Mouse (Mus musculus) right cerebral cortex, postnatal 10 days (tissue): Measurements from ENCODE around the gene Igf1.

Experiments used
- DNase-seq, 2 experiments: peaks; one replicate each; pipeline ENCODE4 v3.0.0; 2021; ENCODE audit warnings: low spot score in 2 of 2

Igf1 gene

DNA sequence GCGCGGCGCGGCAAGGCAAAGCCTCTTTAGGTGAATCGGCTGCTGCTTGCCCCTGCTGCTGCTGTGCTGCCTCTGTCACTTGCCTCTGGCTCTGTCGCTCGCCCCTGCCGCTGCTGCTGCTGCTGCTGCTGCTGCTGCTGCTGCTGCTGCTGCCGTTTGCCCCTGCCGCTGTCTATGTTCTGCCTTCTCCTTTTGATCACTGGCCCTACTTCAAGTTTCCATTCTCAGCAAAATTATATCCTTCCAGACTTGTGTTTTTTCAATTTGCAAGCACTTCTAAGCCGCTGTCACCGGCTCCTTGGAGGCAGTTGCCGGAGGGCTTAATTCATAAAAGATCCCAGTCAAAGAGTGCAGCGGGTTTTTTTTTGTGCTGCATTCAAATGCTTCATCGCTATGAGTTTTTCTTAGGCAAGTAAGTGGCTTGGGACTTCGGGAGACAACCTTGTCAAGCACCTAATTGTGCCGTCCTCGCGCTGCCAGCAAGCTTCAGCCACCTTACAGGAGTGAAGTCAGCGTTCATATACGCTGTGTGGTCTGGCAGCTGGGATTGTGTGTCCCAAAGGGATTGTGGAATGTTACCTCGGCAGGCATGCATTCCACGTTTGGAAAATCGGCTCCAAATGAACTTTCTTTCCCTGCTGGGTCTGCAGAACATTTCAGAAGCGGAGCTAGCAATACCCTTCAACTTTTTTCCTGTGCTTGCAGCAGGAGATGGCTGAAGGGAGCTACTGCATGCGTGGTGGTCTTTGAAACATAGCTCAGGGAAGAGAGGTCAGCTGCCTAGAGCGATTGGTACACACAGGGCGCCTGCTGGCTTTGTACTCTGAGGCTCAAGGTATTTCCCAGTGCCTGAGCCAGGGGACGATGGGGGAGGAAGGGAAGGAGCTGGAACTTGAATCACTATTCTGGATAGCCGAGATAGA, 2.4 kb downstream of the Igf1 start:
- DNase-seq = peak in 1 of 2 experiments; percentile 28

DNA sequence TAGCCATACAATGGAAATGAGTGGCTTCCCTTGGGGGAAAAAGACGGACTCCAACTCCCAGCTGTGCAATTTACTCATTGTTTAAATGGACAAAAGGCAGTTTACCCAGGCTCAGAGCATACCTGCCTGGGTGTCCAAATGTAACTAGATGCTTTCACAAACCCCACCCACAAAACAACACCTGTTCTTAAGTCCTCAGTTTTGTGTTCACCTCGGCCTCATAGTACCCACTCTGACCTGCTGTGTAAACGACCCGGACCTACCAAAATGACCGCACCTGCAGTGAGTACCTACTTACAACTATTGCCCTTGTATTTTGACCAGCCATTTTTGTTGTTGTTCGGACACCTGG, 3.0 kb downstream of the Igf1 start:
- DNase-seq = no peak

DNA sequence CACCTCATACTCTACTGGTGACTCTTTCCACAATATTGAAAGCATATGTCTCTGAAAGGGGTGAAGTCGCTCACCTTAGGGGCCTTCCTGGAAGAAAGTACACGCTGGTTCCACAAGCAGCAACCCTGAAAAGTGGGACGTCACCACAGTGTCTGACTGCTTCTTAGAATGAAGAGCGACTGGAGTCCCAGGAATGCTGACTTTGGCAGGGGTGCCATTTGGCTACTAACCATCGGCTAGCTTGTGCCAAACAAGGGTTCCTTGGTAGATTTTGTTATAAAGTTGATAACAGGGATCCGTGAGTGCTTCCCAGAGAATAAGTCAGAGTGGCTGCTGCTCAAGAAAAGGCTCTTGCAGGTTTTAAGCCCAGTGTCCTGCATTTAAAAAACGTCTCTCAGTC, 4.8 kb downstream of the Igf1 start:
- DNase-seq = no peak

DNA sequence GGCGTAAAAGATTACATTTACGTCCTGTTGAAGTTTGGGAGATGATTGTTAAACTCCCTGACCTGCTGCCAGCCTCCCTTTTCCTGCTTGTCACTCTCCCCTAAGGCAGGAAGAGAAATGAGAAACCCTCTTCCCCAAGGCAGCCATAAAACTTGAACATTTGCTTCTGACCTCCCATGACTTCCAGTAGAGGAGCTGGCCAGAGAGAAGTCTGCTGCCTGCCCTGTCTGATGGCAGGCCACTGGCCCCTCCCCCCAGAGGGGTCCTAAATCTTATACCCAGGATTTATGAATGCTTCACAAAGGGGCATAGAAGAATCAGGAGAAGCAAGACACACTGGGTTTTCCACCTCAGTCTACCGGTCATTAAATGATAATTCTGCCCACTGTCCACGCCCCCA, 5.3 kb downstream of the Igf1 start:
- no peak for DNase-seq

DNA sequence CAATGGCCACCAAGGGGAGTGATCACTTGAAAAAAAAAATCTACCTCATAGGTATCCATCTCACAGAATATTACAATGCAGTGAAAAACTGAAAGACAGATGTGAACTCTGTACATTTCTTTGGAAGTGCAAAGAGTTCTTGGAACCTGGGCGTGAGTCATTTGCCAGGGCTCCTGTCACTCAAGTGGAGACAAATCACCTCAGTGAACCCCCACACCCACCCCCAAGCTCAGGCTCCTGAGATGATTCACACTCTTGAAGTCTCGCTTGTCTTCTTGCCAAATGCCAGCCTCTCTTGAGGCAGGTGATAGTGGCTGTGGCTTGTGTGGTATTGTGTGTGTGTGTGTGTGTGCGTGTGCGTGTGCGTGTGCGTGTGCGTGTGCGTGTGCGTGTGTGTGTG, 7.6 kb downstream of the Igf1 start:
- DNase-seq = no peak

DNA sequence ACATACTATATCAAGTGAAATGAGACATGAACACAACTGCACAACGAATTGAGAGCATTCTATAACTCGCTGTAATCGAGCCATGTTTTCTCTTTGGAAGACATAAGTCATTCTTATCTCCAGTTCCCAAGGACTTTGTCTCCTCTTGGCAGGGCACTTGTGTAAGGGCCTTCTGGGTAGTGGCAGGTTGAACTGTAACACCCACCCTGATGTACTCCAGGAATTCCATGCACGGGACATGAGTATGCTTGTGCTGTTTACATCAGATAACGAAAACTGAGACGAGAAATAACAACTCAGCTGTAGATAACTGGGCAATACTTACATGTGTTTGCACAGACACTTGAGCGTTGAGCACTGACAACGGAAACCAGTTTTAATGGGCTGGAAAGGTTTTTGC, 8.4 kb downstream of the Igf1 start:
- DNase-seq = no peak

DNA sequence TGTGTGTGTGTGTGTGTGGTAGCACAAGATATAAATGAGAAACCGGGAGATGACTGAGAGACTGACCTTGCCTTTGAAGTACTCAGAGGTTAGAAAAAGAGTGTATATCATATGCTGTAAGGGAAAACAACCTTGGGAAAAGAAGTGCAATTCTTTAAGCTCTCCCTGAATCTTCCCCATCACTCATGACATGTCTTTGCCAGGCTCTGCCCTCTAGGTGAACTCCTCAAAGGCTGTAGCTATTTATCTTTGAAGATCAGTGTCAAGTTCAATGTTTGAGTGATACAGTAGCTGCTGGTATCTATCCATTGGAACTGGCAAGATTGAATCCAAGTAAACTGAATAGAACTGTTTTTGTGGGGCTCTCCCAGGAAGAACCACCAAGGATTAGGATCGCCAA, 9.2 kb downstream of the Igf1 start:
- DNase-seq = no peak

DNA sequence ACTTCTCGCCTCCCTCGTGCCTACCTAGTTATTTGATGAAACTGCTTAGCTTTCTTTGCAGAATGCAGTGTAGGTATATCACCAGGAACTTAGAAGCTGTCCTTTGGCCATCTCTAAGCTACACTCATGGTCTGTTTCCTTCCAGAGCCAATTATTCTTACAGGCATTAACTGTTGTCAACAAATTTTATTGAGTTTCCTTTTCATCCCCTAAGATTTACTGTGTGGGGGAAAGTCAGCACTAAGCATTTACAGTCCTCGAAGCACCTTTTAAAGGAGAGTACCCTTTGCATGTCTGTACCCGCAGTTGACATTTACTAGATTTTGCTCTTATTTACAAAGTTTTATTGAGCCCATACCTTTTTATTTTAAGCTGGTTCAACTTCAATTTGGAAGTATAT, 9.6 kb downstream of the Igf1 start:
- DNase-seq = no peak

DNA sequence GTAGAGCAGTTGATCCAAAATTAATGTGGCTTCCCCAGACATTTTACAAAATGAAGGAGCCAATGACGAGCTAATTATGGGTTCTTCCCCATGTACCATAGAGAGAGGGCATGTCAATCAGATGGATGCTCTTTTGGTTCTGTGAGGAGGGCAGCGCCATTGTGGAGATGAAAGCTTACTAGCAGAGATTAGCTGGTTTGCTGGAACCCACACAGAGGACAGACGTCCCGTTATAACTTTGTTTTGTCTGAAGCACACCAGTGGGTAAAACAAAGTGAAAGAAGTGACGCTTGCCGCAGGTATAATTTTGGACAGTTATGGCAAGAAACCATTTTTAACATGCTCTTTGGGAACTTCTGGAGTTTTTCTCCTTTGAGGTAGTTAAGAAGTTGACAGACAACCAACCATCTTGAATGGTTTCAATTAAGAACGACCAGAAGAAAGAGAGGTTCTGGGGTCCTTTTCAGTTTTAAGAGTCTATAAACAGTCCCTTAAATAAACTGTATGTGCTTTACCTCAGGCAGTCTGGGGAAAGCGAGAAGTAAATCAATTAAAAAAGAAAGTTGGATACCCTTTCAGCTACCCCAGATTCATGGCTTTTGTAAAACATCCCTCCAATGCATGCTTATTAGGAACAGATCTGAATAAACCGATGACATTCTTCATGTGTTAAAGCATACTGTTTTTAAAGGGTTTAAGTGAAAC, 10.4 kb downstream of the Igf1 start:
- DNase-seq = no peak

DNA sequence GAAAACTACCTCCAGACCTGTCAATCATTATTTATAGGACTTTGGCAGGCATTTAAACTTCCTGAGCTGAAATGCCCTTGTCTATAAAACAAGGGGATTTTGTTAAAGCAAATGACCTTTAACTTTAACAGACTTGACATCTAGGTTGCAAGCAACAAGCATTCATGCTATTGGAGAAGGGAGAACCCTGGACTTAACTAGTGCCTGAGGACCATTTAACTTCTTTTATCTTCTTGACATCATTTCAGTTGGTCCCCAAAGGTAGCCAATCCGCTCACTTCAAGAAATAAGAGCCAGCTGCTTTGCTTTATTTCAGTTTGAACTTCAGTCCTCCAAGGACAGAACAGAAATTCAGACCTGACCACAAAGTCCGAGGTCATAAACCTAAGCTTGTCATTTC, 11.1 kb downstream of the Igf1 start:
- DNase-seq = no peak

DNA sequence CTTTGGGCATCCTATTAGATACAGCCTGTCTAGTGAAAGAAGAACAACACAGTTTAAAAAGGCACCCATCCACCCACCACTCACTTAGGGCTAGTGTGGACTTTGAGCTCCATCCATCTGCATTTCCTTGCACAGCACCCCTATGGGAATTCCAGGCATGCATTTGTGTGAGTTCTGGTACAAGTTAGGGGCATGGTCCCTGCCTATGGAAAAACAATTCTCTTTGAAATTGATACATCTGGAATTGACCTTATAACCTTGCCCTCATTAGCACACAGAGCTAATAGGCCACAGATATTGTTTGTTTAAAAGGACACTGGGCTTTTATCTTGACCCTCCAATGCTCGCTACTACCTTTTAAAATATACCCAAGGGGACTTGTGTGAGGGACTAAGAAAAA, 11.6 kb downstream of the Igf1 start:
- DNase-seq = no peak

DNA sequence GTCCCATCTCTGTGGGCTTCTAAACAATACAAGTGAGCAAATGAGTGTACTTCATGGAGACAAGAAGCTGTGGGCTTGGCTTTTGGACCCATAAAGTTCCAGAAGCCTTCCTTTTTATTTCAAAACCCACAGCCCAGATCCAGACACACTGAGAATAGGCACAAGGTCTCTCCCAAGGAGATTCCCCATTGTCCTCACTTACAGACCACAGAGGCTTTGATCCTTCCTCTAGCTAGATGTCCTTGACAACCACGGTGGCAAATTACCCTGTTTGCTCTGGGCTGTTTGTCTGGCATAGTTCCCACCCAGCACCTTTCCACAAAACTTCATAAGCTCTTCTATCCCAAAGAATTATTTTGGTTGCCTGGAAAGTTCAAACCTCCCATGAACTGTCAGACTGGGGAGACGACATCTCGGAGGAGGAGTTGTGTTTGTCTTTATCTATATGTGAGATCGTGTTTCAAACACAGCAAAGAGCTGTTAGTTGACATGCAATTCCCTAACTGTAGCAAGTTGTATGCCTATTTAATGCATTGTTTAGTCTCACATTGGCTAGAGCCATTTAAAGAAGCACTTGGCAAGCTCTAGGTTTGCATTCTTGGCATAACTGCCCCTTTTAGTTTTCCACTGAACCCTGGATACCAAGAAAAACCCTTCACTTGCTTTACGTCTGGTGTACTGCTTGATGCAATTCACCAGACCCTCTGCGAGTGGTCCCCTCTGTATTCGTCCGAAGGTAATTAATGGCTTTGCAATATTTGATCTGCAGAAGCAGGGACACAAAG, 14.0 kb downstream of the Igf1 start:
- no peak for DNase-seq

DNA sequence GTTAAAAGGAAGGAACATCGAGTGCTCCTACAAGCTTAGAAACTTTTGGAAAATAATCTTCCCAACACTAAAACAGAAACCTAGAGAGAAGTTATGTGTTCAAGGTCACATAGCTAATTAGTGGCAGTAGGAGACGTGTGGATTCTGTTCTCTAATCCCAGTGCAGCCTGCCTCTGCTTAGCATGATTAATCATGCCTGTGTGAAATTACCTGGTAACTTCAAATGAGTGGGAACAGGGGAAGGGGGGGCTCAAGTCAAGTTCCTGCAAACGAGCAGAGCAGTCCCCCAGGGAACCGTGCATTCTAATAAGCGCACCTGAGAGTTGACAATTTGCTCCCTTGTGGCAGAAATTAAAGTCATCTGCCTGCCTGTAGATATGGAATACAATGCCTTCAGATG, 14.8 kb downstream of the Igf1 start:
- no peak for DNase-seq

DNA sequence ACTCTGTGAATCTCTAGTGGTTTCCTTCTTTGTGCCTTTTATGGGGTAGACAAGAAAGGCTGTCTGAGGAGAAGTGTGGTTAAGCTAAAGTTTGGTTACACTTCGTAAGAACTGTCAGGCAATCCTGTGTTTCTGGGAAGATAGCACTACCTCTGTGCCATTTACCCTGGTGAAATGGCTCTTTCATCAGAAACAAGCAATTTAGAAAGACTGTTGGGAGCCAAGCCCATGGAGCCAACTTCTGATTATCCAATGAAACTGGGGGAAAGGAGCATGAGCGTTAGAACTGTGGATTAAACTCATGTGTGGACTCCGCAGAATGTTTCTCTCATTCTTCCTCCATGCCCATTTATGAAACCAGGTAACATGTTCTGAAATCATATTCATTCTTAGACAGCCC, 15.5 kb downstream of the Igf1 start:
- DNase-seq = no peak

DNA sequence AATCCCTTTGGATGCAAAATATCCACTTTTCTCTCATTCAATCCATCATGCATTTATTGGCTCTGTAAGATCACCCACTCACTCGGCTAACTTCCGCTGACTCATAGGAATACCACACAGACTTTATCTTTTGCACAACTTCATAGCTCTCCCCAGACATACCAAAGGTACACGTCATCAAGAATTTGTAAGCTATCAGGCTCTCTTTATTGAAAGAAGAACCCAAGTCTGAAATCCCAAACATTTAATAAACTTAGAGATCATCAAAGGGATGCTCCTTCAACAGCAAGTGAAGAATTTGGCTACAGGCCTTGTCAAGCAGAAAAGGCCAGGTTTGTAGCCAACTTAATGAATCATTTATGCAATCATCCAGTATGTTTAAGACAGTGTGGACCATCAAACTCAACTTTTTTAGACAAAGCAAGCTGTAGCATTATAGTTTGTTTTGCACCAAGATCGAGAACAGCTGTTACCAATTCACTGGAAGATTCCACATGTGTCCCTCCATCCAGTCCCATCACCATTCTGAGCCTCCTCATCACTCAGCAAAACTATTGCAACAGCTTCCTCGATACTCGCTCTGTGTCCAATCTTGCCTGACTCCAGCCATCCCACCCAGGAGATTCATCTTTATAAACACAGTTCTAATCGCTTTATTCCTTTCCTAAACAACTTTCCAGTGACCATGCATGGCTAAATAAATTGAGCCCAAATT, 22.2 kb downstream of the Igf1 start:
- no peak for DNase-seq

DNA sequence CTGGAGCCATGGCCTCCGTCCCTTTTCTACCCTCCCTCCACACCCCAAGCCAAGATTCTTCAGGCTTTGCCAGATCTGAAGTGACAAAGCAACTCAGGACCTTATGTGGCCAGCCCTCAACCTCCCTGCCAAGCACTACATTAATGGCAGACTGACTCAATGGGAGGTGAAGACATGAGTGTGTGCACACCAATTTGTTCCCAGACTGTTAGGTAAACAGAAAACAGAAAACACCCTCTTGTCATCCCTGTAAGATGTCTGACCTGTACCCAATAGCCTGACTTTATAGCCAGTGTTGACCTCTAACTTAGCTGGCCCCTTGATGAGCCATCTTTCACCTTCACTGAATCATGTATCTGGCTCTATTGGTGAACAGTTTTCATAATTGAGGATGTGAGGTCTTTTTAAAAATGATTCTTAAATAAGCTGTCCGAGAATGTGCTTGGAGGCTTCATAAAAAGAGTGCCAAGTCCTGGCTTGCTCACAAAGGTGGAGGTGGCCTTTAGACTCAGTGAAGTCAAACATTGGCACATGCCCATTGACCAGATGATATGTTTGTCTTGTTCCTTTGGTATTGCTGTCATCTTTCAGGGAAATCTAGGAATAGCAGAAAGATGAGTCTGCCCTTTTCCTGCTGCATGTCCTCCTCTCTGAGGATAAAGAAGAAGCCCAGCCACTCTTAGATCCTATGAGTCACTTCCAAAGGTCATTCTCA, 27.4 kb downstream of the Igf1 start:
- DNase-seq = no peak

DNA sequence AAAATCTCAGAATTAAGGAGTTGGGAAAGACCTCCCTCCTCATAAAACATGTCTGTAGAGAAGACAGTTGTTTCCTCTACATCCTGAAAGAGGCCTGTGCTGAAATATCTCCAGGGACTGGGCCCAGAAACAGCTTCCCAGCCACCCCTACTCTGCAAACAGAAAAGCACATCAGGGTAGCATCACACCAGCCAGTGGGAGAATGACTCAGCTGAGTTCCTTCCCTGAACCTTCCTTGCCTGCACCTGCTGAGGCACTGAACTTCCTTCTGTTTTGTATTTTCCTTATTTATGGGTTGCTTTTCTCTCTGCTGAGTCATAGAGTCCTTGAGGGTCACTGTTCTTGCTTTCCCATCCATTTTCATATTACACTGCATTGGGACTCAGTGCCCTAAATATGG, 31.8 kb downstream of the Igf1 start:
- DNase-seq = no peak

DNA sequence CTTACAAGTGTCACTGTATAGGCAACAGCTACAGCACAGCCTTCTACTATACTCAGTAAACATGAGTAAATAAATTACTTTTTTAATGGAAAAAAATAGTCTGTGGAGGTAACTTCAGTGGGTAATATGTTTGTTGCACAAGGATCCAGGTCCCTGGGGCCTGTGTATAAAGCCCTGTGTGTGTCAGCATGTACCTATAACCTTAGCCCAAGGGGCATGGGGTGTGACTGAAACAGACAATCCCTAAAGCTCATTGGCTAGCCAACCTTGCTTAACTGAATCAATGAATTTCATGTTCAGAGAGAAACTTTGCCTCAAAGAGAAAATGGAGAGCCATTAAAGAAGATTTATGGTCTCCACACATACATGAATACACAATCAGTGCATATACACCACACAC, 34.2 kb downstream of the Igf1 start:
- no peak for DNase-seq

DNA sequence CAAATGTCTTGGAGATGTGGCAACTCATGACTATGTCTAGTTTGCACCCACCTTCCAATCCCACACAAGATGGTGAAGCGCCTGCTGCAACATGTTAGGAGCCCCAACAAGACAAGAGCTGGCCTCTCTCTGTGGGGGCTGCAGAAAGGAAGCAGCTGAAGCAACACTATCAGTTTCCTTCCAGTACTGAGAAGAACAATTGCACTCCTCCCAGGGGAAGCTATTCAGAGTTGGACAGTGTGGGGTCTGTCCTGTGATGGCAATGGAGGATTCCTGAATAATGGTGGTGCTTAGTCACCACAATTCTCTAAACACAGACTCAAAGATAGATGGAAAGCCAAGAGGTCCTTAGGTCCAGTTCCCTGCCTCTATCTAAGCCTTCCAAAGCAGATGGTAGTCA, 35.2 kb downstream of the Igf1 start:
- DNase-seq = no peak

DNA sequence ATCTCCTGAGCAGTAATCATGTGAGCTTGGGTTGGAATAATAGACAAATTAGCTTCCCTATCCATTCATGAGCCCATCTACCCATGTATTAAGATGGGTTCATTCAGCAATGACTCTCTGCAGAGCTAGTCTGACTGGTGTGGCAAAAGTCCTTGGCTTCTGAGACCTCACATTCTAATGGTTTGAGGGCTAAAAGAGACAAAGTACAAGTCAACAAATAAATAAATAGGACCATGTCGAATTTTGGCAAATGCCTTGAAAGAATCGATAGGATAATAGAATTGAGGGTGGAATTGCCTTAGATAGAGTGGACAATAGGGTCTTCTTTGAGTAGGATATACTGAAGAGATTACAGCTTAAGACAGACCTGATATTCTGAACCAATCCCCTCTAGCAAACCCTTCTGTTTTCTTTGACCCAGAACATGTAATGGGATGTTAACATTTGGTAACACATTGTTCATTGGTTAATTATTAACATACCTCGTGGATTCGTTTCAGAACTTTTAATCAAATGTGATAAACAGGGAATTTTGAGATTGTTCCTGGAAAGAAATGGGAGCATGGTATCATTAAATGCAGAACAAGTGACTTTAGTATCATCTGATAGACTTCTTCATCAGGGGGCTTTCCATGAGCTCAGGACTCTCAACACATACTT, 36.5 kb downstream of the Igf1 start:
- DNase-seq = no peak

DNA sequence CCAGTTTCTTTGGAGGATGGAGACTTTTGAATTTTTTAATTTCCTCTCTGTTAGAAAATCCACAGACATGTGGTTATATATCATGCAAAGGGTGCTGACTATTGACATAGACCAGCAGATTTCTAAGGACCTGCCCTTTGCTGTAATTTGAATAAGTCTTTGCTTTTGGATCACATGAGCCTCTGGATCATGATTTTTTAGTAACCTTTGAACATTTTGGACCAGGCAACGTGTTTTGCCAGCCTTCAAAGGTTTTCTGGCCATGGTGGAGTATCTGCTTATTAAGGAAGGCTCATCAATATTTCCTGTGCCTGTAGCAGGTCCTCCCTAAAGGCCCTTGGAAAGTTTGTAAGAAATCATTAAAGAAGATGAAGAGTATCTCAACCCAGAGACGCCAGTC, 37.3 kb downstream of the Igf1 start:
- DNase-seq = no peak
